Mouse (Mus musculus) MEL (cell line): ENCODE data around the gene Tcf25. TPM values are rescaled to one million over a fixed set of nuclear protein-coding genes. Genes with fewer than 3 reads are reported as not detected.

Experiments
- DNase-seq: peaks from one replicate; pipeline ENCODE4 v3.0.0; 2011; ENCODE audit warnings: low read depth, low spot score
- H3K27ac ChIP-seq: 2 replicates; pipeline ENCODE4 v1.5.1; 2012; ENCODE audit warnings: low read depth, mild to moderate bottlenecking, control low read depth, low read length, moderate library complexity; ENCODE audit not compliant: control insufficient read depth
- H3K27me3 ChIP-seq, 2 experiments: fragments of 150-350 bp in 1 of 2; sonication (generic) in 1 of 2; 2 replicates each; pipeline ENCODE4 v1.6.1; 2012; ENCODE audit warnings: low read length in 2 of 2, mild to moderate bottlenecking in 2 of 2, improper control_type of control experiment in 1 of 2, moderate library complexity in 1 of 2; ENCODE audit not compliant: insufficient read depth in 2 of 2, control insufficient read depth in 1 of 2
- H3K36me3 ChIP-seq, 2 experiments: 2 replicates each; pipeline ENCODE4 v1.6.1; 2012 to 2014; ENCODE audit warnings: low read length in 2 of 2, improper control_type of control experiment in 1 of 2, inconsistent platforms in 1 of 2, mild to moderate bottlenecking in 1 of 2; ENCODE audit not compliant: insufficient read depth in 2 of 2, control insufficient read depth in 1 of 2
- H3K4me1 ChIP-seq, 2 experiments: fragments of 150-350 bp in 1 of 2; sonication (generic) in 1 of 2; 2 replicates each; pipeline ENCODE4 v1.6.1; 2012; ENCODE audit warnings: low read length in 2 of 2, improper control_type of control experiment in 1 of 2, mild to moderate bottlenecking in 1 of 2; ENCODE audit not compliant: insufficient read depth in 2 of 2, control insufficient read depth in 1 of 2
- H3K4me3 ChIP-seq, 2 experiments: fragments of 150-350 bp in 1 of 2; sonication (generic) in 1 of 2; 2 replicates each; pipeline ENCODE4 v1.5.1; 2012; ENCODE audit warnings: low read depth in 2 of 2, low read length in 2 of 2, mild to moderate bottlenecking in 2 of 2, moderate library complexity in 2 of 2, control low read depth in 1 of 2, improper control_type of control experiment in 1 of 2; ENCODE audit not compliant: control insufficient read depth in 1 of 2, insufficient read depth in 1 of 2
- H3K79me2 ChIP-seq: 2 replicates; pipeline ENCODE4 v1.6.1; 2012; ENCODE audit warnings: mild to moderate bottlenecking, low read length, moderate library complexity; ENCODE audit not compliant: control insufficient read depth, poor library complexity, insufficient read depth
- H3K9ac ChIP-seq: 2 replicates; pipeline ENCODE4 v1.6.1; 2012; ENCODE audit warnings: low read depth, mild to moderate bottlenecking, control low read depth, low read length, moderate library complexity; ENCODE audit not compliant: control insufficient read depth, poor library complexity, severe bottlenecking
- H3K9me3 ChIP-seq: fragments of 150-350 bp; sonication (generic); replicated peaks from 2 replicates; pipeline ENCODE4 v1.6.1; 2012; ENCODE audit warnings: mild to moderate bottlenecking, low read length, improper control_type of control experiment, moderate library complexity; ENCODE audit not compliant: insufficient read depth
- BHLHE40 ChIP-seq: IDR thresholded peaks from 2 replicates; pipeline ENCODE4 v1.6.1; 2012; ENCODE audit warnings: low read depth, mild to moderate bottlenecking, inconsistent platforms, low read length, improper control_type of control experiment, borderline replicate concordance
- CHD1 ChIP-seq: IDR thresholded peaks from 2 replicates; pipeline ENCODE4 v1.6.1; 2012; ENCODE audit warnings: low read depth, mild to moderate bottlenecking, inconsistent platforms, low read length, improper control_type of control experiment
- CHD2 ChIP-seq: IDR thresholded peaks from 2 replicates; pipeline ENCODE4 v1.6.1; 2011; ENCODE audit warnings: low read length, improper control_type of control experiment
- CTCF ChIP-seq, 3 experiments: IDR thresholded peaks in 2 of 3; conservative IDR thresholded peaks in 1 of 3; 2 replicates each; pipeline ENCODE4 v1.5.1; 2011 to 2012; ENCODE audit warnings: low read length in 3 of 3, low read depth in 2 of 3, mild to moderate bottlenecking in 2 of 3, improper control_type of control experiment in 1 of 3, inconsistent platforms in 1 of 3, mixed read lengths in 1 of 3, moderate library complexity in 1 of 3; ENCODE audit not compliant: control insufficient read depth in 1 of 3, insufficient read depth in 1 of 3, poor library complexity in 1 of 3, severe bottlenecking in 1 of 3
- ELF1 ChIP-seq: IDR thresholded peaks from 2 replicates; pipeline ENCODE4 v1.6.1; 2014; ENCODE audit warnings: low read depth, mild to moderate bottlenecking, inconsistent platforms, low read length, improper control_type of control experiment, moderate library complexity
- HCFC1 ChIP-seq: IDR thresholded peaks from 2 replicates; pipeline ENCODE4 v1.6.1; 2012; ENCODE audit warnings: low read depth, mild to moderate bottlenecking, inconsistent platforms, low read length, improper control_type of control experiment, moderate library complexity
- JUND ChIP-seq: IDR thresholded peaks from 2 replicates; pipeline ENCODE4 v1.6.1; 2011; ENCODE audit warnings: low read depth, mild to moderate bottlenecking, improper control_type of control experiment, low read length
- MAZ ChIP-seq: IDR thresholded peaks from 2 replicates; pipeline ENCODE4 v1.6.1; 2012; ENCODE audit warnings: low read depth, mild to moderate bottlenecking, inconsistent platforms, low read length, improper control_type of control experiment
- MEF2A ChIP-seq: IDR thresholded peaks from 2 replicates; pipeline ENCODE4 v1.6.1; 2014; ENCODE audit warnings: low read depth, mild to moderate bottlenecking, inconsistent platforms, low read length, improper control_type of control experiment; ENCODE audit not compliant: poor library complexity, insufficient replicate concordance, severe bottlenecking; ENCODE audit errors: extremely low read depth
- MYC ChIP-seq: IDR thresholded peaks from 2 replicates; pipeline ENCODE4 v1.6.1; 2011; ENCODE audit warnings: low read depth, mild to moderate bottlenecking, low read length, improper control_type of control experiment, moderate library complexity
- NELFE ChIP-seq: IDR thresholded peaks from 2 replicates; pipeline ENCODE4 v1.6.1; 2011; ENCODE audit warnings: low read depth, low read length, improper control_type of control experiment
- POLR2A ChIP-seq, 2 experiments: IDR thresholded peaks; 2 replicates each; pipeline ENCODE4 v1.6.1; 2011 to 2012; ENCODE audit warnings: low read length in 2 of 2, mild to moderate bottlenecking in 2 of 2, control low read depth in 1 of 2, improper control_type of control experiment in 1 of 2, low read depth in 1 of 2, moderate library complexity in 1 of 2; ENCODE audit not compliant: control insufficient read depth in 1 of 2, insufficient read depth in 1 of 2, poor library complexity in 1 of 2
- POLR2AphosphoS5 ChIP-seq: IDR thresholded peaks from 2 replicates; pipeline ENCODE4 v1.6.1; 2012; ENCODE audit warnings: low read depth, borderline replicate concordance, mild to moderate bottlenecking, inconsistent platforms, low read length, moderate library complexity, mixed read lengths
- RAD21 ChIP-seq: IDR thresholded peaks from 2 replicates; pipeline ENCODE4 v1.6.1; 2011; ENCODE audit warnings: mild to moderate bottlenecking, low read depth, low read length, improper control_type of control experiment
- RCOR1 ChIP-seq: IDR thresholded peaks from 2 replicates; pipeline ENCODE4 v1.6.1; 2012; ENCODE audit warnings: low read depth, mild to moderate bottlenecking, inconsistent platforms, low read length, improper control_type of control experiment
- SIN3A ChIP-seq: IDR thresholded peaks from 2 replicates; pipeline ENCODE4 v1.6.1; 2012; ENCODE audit warnings: low read length, improper control_type of control experiment, inconsistent platforms
- SMC3 ChIP-seq: IDR thresholded peaks from 2 replicates; pipeline ENCODE4 v1.6.1; 2011; ENCODE audit warnings: low read depth, low read length, improper control_type of control experiment
- USF1 ChIP-seq: IDR thresholded peaks from 2 replicates; pipeline ENCODE4 v1.6.1; 2014; ENCODE audit warnings: low read depth, mild to moderate bottlenecking, inconsistent platforms, low read length, improper control_type of control experiment, moderate library complexity
- ZC3H11A ChIP-seq: IDR thresholded peaks from 2 replicates; pipeline ENCODE4 v1.6.1; 2012; ENCODE audit warnings: low read depth, mild to moderate bottlenecking, inconsistent platforms, low read length, improper control_type of control experiment
- polyA plus RNA-seq, 2 experiments: library from polyadenylated mRNA; stranded (reverse) in 1 of 2; unstranded in 1 of 2; fragments of >175 nt in 1 of 2; fragments of >200 nt in 1 of 2; gene quantifications; 2 replicates each; pipeline versions ENCODE4 v1.2.1 to v1.2.4; 2012; ENCODE audit warnings: low replicate concordance in 2 of 2, low read depth in 1 of 2; ENCODE audit not compliant: insufficient read length in 2 of 2, insufficient read depth in 1 of 2, missing spikeins in 1 of 2
- total RNA-seq: library from RNA; depleted of rRNA; stranded (reverse); fragments of 300-350 nt; gene quantifications from 2 replicates; pipeline ENCODE4 v1.2.3, GENCODE M21; 2012

Tcf25 gene
- total and polyA plus RNA-seq, 3 experiments = 107 to 327 TPM; not detected in 1

DNA sequence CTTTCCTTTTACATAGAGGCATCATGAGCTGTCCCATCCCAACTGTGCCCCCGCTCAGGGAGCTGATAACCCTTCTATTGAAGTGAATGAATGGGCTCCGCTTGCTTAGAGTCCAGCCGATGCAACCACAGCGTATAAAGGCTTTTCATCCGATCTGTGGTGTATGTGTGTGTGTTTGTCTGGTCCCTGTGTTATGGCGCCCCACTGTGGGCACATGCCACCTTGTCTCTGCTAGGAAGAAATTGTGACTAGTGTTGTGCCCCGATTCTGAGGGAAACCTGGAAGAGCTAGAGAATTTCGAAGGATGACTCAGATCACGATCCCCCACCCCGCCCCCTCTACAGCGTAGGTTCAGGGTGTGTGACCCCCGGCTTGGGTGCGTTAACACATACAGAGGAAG, 20.8 kb upstream of the Tcf25 start (continued):
- no peak for TF ChIP-seq MAZ
- peak; percentile 60 for TF ChIP-seq RAD21

DNA sequence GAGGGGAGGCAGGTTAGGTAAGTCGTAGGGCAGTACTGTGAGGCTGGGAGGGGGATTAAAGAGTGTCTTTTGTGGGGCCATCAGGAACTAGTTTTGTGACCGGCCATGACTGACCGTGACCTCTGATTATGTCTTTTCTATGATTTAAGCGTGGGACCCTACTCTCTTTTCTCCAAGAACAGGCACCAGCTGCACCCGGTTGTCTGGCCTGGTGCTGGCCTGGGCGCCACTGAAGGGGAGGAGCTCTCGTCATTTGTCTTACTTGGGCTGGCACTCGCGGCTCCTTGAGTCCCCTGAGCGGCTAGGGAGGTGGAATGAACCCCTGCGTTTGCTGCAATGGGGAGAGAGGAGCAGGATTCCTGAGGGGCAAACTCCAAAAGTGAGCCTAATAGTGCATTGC, 20.3 kb upstream of the Tcf25 start:
- no peak for DNase-seq
- H3K9ac ChIP-seq = no peak overlapping the region
- H3K4me1 ChIP-seq = no peaks in the 10 kb centered on the region
- H3K79me2 ChIP-seq = no peaks in the 10 kb centered on the region
- H3K4me3 ChIP-seq = no peak overlapping the region
- TF ChIP-seq BHLHE40 = no peak
- no peak for TF ChIP-seq CHD1
- TF ChIP-seq POLR2A (IDR thresholded peaks at IDR 0.05; ENCODE audit: control insufficient read depth in 1 of 2, insufficient read depth in 1 of 2, low read depth in 1 of 2, low read length in 2 of 2, poor library complexity in 1 of 2) = no peak
- no peak for TF ChIP-seq RCOR1
- TF ChIP-seq JUND = no peak
- no peak for TF ChIP-seq NELFE
- no peak for TF ChIP-seq POLR2AphosphoS5
- TF ChIP-seq MEF2A = no peak
- TF ChIP-seq USF1 = no peak
- no peak for TF ChIP-seq RAD21
- TF ChIP-seq SIN3A = no peak
- TF ChIP-seq HCFC1 = no peak
- no peak for TF ChIP-seq ELF1
- H3K9me3 ChIP-seq = no peaks in the 10 kb centered on the region
- no peak overlapping the region for H3K27ac ChIP-seq
- no peaks in the 10 kb centered on the region for H3K27me3 ChIP-seq
- no peaks in the 10 kb centered on the region for H3K36me3 ChIP-seq

DNA sequence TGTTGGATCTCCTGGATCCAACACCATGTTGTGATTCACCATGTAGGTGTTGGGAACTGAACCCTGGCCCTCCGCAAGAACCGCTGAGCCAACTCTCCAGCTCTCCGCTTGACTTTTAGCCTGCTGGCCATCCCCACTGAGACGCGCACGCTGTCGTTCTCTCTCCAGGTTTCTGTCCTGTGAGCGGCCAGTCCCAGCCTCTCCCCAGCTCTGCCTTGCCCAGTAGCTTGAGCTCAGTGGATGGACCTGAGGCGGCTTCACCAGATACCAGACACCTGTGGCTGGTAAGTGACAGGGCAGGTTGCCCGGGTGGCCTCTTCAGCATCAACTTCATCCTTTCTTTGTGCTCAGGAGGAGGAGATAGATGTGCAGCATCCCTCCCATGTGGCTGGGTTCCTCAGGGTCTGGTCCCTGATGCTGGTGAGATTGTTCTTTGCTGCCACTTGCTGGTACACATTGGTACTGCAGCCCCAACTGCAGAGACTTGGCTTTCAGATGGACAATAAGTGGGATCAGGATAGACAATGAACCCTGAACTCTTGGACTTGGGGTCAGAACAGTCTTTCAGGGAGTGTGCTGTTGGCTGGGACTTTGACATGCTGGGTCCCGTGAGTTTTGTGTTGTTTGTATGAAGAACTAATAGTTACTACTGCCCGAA, 12.3 kb upstream of the Tcf25 start:
- no peaks in the 10 kb centered on the region for H3K79me2 ChIP-seq
- H3K4me1 ChIP-seq = no peaks in the 10 kb centered on the region
- H3K9ac ChIP-seq = no peak overlapping the region
- no peaks in the 10 kb centered on the region for H3K9me3 ChIP-seq
- H3K4me3 ChIP-seq = no peak overlapping the region
- no peak overlapping the region for H3K27ac ChIP-seq
- no peaks in the 10 kb centered on the region for H3K27me3 ChIP-seq
- no peaks in the 10 kb centered on the region for H3K36me3 ChIP-seq
- peak; percentile 25; the same call in 1 of the 2 replicates for TF ChIP-seq ZC3H11A
- no peak for TF ChIP-seq CHD2
- TF ChIP-seq CTCF (IDR thresholded peaks at IDR 0.05 in 2 of 3, conservative IDR thresholded peaks at IDR 0.05 in 1 of 3; ENCODE audit: control insufficient read depth in 1 of 3, insufficient read depth in 1 of 3, low read depth in 2 of 3, low read length in 3 of 3, poor library complexity in 1 of 3, severe bottlenecking in 1 of 3) = peak; percentile 46 to 73 (median 64)
- TF ChIP-seq RAD21 = peak; percentile 68
- peak; percentile 76 for TF ChIP-seq SMC3
- TF ChIP-seq MYC = no peak
- peak; percentile 61 for DNase-seq
